Mouse (Mus musculus) A20 (cell line): Measurements from ENCODE around the gene Rerg.

ENCODE experiments used
- DNase-seq: peaks from one replicate; pipeline ENCODE4 v3.0.0-alpha.2; 2011; ENCODE audit warnings: low read depth, low spot score

The Rerg gene

DNA sequence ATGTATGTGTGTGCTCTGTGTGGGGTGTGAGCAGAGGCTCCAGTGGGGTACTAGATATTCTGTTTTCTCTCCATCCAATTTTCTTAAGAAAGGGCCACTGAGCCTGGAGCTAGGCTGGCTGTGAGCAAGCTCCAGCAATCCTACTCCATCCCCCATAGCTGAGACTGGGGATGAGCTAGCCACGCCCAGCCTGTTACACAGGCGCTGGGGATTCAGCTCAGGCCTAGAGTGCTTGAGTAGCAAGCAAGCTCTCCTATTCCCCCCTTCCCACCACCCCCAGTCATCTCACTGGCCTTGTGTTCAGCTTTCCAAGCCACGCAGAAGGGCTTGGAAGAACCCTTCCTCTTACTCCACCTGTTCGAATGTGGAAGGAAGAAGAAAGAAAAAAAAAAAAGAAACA is 7.2 kb downstream of the Rerg start:
- DNase-seq, result no peak

DNA sequence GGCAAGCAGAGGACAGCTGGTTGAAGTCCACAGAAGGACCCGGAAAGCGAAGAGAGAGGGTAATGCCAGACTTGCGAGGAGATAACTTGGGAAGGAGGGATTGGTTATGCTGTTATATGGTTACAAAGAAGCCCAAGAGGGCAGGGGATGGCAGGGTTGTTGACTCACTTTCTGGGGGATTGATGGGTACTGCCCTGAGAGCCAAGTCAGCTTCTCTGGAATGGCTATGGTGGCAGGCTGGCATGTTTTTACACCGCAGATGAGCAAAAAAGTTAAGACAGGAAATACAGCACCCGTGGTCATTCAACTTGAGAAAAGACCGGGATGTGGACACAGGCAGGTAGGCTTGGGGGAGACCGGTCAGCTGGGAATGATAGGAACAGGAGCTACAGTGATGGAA is 7.8 kb downstream of the Rerg start:
- no peak for DNase-seq

DNA sequence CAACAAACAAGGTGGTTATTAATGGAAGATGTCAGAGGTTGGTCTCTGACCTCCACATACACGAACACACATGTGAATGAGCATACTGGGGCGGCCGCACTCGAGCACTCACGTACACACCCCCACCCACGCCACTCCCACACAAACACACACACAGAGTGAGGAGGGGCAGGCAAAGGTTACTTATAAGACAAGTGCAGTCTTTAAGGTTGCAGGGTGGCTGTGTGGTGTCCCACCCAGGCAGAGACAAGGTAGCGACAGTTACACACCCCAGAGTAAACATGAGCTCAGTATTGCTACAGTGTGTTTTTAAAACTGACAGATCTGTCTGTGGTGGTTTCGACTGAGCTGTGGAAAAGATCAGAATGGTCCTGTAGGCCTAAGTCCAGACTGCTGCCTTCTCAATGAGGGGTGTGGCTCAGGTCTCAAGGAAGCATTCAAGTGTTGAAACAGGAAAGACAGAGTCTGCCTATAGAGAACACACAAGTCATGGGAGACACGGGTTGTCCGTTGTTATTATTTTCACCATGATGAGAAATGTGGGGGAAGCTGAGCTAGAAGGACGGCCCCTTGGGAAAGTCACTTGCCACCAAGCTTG is 8.7 kb downstream of the Rerg start:
- no peak for DNase-seq

DNA sequence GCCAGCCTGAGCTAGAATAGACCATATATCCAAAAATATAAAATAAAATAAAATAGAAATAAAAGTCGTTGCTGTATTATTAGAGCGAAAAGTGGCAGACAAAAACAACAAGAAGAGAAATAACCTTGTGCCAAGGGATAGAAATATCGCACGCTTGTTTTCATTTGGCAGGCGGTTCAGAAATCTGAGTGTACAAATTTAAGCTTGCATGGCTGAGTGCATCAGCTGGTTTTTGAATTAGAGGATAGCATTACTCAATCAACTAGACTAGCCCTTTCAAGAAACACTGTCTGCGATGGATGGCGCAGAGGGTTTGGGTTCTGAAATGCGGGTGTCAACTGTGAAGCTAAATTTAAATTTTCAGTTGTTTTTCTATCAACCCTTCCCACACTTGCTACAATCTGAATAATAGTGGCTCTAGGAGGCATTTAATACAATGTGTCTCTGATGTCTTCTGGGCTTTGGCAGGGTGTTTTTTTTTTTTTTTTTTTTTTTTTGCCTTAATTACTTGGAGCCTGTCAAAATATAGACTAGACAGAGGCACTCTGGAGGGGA is 10.8 kb downstream of the Rerg start:
- no peak for DNase-seq

DNA sequence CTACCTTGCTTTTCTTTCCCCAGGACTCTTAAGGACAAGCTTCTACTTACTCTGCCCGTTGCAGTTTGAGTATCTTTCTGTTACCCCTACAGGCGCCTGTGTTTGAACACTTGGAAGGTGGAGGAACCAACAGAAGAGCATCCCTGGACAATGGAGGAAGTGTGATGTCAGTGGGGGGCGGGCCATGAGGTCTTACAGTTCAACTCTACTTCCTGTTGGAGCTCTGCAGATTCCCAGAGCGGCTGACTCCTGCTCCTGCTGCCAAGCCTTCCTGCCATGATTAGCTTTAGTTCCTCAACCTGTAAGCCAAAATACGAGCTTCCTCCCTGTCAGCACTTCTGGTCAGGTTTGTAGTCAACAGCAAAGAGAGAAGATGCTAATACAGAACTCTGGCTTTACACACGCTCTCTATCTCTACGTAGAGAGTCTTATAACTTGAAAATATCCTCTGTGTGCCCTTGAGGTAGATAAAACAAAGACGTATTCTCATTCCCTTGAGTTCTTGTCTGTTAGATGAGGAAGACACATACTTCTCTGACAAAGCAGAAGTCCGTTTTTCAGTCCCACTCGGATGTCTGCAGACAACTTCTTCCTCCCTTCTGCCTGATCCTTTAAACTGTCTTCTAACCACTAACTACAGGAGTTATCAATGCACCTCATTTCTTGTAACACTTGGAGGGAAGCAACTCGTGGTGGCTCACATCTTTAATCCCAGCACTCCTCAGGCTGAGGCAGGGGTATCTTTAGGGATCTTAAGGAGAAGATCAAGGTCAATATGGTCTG is 13.7 kb downstream of the Rerg start:
- no peak for DNase-seq

DNA sequence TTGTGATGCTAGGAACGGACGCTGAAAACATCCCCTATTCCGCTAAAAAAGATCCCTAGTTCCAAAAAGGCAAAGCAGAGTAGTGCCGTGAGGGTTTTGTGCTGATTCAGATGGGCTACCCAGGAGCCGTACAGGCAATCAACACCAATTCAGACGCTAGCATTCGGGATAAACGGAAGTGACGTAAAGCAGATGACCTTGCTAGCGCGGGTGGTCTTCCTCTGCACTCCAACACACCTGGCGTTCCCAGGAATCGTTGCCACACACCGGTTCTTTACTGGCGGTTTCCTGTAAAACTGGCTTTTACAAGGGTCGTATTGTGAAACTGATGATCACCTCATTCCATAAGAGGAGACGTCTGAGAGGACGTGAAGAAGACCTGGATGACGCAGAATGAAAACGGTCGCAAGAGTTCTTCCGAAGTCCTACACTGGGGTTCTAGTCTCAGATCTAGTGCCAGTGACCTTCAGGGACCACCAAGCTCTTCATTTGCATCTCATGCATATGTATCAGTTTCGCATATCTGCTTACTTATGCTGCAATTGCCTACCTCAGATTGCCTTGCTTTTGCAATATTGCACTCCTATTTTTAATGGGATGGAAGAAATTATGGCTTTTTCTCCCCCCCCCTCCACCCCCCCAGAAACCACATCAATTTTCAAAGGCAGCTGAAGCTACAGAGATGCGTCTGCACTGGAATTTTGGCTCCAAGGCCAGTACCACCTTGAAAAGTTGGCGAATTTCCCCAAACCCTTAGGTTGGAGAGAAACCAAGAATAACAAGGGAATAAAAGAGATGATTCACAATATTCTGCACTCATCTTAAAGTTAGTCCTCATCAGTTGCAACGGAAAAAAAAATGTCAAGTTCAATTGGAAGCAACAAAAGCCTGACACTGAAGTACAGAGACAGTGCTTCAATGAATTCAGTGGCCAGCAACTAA is 14.8 kb downstream of the Rerg start:
- DNase-seq, result no peak

DNA sequence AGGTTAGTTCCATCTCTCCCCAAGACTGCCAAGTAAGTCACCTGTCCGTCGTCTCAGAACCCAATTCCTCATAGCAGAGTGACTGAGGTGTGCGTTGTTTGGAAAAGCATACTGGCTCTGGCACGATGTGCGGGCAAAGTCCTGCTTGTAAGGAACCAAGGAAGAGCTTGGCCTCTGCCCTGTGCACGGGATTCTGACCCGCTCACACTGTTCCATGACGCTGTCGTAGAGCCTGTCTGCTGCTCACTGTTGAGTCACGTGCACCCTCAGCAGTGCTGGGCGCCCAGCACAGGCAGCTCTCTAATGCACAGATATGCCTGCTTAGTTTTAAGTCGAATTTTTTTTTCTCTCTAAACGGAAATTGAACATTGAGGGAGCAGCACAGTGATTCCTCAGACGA is 17.3 kb downstream of the Rerg start:
- DNase-seq, result no peak

DNA sequence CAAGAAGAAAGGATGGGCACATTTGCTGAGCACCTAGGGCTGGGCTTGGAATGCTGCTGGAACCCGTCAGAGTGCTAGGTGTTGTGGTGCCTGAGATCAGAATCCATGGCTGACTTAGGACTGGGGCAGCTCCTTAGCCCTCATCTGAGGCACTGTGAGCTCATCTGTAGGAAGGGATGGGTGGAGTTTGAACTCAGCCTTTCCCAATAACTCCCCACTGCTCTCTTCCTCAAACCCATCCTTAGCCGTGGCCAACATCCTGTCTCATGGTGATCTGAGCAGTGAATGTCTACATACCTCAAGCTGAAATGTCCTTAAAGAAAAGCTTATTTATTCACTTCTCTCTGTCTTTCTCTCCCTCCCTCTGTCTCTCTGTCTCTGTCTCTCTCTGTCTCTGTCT is 19.3 kb downstream of the Rerg start:
- no peak for DNase-seq

DNA sequence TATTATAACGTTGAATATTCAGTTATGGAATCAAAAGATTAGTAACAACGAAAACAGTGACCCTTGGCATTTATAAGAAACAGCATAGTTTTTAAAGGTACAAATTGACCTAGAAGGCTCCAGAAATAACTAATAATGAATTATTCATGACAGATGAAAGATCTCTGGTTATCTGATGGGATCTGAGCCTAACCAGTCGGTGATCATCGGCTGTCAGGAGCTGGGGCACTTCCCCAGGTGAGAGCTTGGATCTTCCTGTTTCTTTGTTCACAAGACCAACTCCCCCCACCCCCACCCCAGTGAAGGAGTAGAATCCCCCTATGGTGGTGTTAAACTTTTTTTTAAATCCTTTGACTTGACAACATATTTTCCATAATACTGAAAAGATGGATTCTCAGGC is 20.5 kb downstream of the Rerg start:
- DNase-seq, result no peak

DNA sequence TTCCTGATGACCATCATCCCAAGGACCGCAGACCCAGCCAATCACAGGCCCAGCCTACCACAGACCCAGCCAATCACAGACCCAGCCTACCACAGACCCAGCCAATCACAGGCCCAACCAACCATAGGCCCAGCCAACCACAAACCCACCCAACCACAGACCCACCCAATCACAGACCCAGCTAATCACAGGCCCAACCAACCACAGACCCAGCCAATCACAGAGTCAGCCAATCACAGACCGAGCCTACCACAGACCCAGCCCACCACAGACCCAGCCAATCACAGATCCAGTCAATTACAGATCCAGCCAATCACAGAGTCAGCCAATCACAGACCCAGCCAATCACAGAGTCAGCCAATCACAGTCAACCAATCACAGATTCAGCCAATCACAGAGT is 23.4 kb downstream of the Rerg start:
- DNase-seq, result no peak

DNA sequence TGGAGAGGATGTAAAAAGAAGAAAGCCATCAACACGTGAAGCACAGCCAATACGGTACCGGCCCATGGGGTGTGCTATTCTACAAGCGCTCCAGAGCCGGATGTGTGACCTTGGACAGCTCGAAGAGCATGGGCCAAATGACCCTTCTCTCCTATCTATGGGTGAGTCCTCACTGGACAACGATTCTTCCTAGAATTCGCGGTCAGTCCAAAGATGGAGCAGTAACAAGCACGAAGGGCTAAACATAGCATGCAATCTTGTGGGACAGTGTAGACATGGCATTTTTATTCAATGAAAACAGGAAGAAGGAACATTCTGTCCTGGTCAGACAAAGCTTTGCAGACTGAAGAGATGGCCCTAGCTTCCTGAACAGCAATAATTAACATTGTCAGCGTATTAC is 24.7 kb downstream of the Rerg start:
- DNase-seq, result no peak

DNA sequence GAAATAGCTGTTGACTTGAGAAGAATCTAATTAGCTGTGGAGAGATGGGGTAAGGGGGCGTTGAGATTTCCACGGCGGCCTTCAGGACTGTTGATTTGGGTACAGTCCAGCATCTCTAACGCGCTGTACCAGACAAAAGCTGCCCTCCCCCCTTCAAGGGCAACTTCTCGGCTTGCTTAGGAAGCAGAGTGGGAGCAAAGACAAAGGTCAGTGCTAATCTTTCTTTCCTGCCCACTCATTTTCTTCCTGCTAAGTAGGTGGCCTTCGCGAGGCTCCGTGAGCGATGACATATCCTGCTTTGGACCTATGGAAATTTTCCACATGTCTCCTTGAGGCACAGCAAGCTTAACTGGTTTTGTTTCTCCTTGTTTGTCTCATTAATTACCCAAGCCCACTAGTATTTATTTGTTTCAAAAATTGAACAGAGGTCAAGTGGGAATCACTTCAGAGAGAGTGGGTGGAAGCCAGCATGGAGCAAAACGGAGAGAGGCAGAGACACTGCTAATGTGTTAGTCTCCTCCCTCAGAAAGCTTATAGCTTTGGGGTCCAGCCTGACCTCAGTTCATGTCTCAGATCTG is 25.2 kb downstream of the Rerg start:
- no peak for DNase-seq

DNA sequence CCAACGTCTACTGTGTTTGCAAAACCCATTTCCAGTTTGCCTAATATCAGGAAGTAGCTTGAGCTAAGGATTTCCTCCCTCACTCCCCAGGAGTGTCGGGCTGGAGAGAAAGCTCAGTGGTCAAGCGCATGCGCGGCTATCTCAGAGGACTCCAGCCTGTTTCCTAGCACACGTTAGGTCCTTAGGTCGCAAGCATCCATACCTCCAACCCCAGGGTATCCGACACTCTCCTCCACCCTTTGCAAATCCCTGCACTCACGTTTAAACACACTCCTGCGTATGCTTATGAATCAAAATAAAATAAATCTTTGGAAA is 25.8 kb downstream of the Rerg start:
- DNase-seq, result no peak

DNA sequence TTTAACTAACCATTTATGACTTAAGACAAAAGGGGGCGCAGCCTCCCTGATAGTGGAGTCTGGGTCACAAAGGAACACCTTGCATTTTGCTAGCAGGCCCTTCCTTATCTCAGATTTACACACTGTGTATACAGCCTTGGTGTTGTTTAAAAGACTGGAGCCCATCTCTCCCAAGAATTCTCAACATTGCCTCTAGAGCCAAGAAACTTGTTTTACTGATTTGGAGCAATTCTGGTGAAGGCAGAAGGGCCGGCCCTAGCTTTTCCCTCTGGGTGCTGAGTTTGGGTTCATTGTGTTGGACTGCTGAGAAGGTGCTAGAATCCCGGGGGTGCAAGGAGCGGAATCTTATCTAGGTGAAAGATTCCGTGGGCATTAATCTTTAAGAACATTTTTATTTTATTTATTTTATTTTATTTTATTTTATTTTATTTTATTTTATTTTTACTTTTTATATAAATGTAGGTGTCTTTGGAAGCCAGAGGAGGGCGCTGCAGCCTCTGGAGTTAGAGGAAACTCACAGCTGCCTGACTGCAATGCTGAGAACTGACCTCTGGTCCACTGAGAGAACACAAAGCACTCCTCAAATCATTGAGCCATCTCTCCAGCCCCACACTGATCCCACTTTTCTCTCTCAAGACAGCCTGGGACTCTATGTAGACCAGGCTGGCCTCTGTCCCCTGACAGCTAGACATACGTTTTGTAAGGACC is 26.3 kb downstream of the Rerg start:
- DNase-seq, result no peak

DNA sequence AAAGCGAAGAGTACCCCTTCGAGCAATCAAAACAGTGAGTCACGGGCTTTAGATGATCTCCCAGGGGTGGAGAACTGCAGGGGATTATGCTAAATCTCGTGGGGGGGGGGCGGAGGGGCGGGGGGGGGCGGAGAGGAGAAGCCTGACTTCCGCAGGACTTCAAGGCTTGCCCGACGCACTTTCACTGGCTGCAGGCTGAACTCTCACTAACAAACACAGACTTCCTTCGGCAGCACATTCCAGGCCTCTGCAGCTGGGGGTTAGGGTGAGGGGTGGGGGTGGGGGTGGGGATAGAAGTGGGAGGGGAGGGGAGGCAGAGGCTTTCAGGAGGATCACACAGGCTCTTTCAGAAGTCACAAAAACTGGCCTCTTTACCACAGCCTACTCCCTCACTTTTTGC is 27.5 kb downstream of the Rerg start:
- DNase-seq, result no peak

DNA sequence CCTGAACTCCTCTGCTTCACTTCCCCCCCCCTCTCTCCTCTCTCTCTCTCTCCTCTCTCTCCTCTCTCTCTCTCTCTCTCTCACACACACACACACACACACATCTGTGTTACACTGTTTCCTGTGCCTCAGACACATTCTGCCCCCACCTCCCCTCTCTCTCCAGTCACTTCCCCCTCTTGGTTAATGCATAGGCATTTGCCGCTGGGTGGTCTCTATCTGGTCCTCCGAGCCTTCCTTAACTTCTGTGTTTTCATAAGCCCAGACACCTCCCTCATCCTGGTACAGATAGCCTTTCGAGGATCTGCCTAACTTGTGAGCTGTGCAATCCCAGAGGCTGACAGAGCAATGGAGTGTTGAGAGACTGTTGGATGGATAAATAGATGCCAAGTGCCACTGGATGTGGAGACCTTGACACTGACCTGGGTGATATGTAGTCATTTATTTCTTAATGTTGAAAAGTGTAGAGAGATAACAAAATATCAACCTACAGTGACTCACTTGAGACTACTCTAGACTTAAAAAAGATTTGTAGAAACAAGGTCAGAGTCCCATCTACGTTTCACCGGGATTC is 29.0 kb downstream of the Rerg start:
- DNase-seq, result no peak

DNA sequence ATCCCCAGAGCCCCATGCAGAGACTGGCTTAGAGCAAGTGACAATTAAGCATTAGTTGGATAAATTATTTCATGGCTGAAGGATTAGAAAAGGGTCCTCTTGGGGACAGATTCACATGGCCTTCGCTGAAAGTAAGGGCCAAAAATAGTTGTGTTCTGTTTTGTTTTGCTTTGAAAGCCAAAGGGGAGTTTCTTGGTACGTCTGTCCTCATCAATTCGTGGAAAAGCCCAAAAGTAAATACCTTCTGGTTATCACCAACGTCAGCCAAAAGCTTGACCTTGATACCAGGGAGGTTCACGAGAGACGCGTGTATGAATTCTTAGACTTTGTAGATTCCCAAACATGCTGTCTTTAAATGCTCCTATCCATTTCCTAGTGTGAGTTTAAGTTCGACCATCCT is 31.5 kb downstream of the Rerg start:
- DNase-seq, result no peak

DNA sequence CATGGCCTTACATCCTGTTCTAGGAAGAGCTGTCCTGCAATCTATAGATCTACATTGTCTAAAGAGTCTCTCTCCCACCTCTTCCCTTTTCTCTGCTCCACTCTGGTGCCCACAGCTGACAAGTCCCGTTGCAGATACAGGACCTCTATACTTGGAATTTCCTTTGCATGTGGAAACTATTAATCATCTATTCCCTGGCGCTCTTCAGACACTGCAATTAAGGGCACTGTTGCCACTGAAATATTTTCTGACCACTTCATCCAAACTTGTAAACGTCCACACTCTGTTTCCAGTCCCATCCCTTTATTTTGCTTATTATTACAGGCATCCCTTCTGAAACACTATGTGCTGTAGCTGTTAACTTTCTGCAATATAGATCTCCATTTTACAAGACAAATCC is 31.9 kb downstream of the Rerg start:
- no peak for DNase-seq

DNA sequence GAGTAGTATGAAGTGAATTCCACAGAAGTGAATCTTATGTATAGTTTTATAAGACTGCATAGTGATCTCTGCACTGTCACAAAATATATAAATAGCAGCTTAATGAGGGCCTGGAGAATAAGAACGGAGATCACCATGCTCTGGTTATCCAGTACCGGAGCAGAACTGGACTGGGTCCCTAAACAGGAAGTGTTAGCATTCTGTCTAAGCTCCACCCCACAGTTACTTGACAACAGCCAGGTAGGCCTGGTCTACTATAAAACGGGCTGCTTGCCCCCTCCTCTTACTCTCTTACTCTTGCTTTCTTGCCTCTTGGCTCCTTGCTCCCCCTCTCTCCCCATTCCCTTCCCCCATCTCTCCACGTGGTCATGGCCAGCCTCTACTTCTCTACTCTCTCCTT is 33.9 kb downstream of the Rerg start:
- DNase-seq, result no peak

DNA sequence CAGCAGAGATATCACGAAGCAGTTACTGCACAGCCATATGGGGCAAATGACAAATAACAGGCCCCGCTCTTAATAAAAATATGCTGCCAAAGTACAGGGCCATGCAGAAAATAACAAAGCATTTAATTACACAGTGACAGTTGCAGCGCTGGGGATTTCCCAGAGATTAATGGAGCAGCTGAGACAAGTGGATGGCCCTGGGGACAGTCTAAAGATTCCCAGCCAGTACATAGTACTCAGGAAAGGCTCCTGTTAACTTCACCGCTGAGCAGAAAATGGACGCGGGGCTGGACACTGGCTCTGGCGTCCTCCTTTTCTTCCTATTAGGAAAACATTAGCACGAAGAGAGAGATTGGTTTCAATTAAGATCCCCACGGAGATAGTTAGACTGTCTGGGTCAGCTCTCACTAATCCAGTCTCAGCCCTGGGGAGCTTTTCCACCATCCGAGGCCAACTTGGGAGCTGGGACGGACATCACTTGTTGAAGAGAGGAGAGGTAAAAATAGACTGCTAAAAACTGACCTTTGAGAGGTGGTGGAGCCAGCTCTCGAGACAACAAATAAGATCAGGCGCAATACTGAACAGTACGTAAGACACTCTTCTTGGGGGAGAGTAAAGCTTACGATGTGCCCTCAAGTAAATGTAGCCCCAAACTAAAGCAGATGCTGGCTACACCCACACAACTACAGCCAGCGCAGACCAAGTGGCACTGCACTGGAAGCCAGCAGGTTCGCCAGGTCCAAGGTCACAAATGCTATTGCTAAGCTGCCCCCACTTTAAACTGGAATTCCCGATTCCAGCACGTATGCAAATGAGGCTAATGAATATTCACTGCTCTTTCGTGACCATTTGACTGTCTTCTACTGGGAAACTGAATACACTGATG is 34.5 kb downstream of the Rerg start:
- DNase-seq, result no peak
